Mouse (Mus musculus) ES-Bruce4 (cell line): ENCODE data around the gene Rhd. TPM values are rescaled to one million over a fixed set of nuclear protein-coding genes. Genes with fewer than 3 reads are reported as not detected.
A peak's percentile ranks its signal among the peaks of the same experiment; 100 is the strongest.

ENCODE experiments used
- H3K27ac ChIP-seq: 2 replicates; pipeline ENCODE4 v1.5.1; 2012; ENCODE audit warnings: low read length, inconsistent platforms; ENCODE audit not compliant: insufficient read depth
- H3K27me3 ChIP-seq: 2 replicates; pipeline ENCODE4 v1.6.1; 2012; ENCODE audit warnings: mild to moderate bottlenecking, low read length, inconsistent platforms; ENCODE audit not compliant: control insufficient read depth, poor library complexity, insufficient read depth, severe bottlenecking
- H3K36me3 ChIP-seq: 2 replicates; pipeline ENCODE4 v1.6.1; 2012; ENCODE audit warnings: inconsistent platforms, mild to moderate bottlenecking, low read length, moderate library complexity; ENCODE audit not compliant: control insufficient read depth, poor library complexity, insufficient read depth, severe bottlenecking
- H3K4me1 ChIP-seq: one replicate; pipeline ENCODE4 v1.8.1; 2011; ENCODE audit warnings: low read length; ENCODE audit not compliant: control insufficient read depth, insufficient read depth
- H3K4me3 ChIP-seq: 2 replicates; pipeline ENCODE4 v1.5.1; 2011; ENCODE audit warnings: low read depth, mild to moderate bottlenecking, low read length
- H3K9ac ChIP-seq: 2 replicates; pipeline ENCODE4 v1.6.1; 2012; ENCODE audit warnings: low read depth, mild to moderate bottlenecking, inconsistent platforms; ENCODE audit not compliant: poor library complexity, severe bottlenecking
- H3K9me3 ChIP-seq: replicated peaks from 2 replicates; pipeline ENCODE4 v1.6.1; 2012; ENCODE audit warnings: mild to moderate bottlenecking, low read length, inconsistent platforms; ENCODE audit not compliant: control insufficient read depth, poor library complexity, insufficient read depth, severe bottlenecking
- CTCF ChIP-seq: IDR thresholded peaks from one replicate; pipeline ENCODE4 v1.8.1; 2011; ENCODE audit warnings: low read depth, low read length
- EP300 ChIP-seq: IDR thresholded peaks from 2 replicates; pipeline ENCODE4 v1.6.1; 2011; ENCODE audit warnings: low read depth, low read length; ENCODE audit not compliant: insufficient read depth
- POLR2A ChIP-seq: IDR thresholded peaks from one replicate; pipeline ENCODE4 v1.8.1; 2011; ENCODE audit warnings: low read length; ENCODE audit not compliant: insufficient read depth
- polyA plus RNA-seq: library from polyadenylated mRNA; stranded (reverse); fragments of >200 nt; gene quantifications from 2 replicates; pipeline ENCODE4 v1.2.4, GENCODE M21; 2011; ENCODE audit warnings: low read depth; ENCODE audit not compliant: missing spikeins, insufficient read depth, insufficient read length

Rhd gene
- polyA plus RNA-seq, 1 experiment, result 4.2 TPM

DNA sequence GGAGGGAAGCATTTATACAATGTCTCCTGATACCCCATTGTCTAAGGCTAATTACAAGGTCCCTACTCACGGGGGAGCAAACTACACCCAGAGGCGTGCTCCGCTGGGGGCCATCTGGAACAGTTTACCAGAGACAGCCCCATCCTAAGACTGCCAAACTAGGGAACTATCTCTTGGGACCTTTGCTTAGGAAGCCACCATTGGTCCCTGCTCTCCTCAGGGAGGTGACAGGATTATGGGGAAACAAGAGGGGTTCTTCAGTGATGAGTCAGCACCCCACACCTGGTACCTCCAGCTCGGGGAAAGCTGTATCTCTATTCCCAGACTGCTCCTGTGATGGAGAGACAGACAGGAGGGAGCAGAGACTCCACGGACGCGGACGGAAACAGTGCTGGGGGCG lies 4.2 kb downstream of the Rhd start:
- H3K27me3 ChIP-seq, result no peaks in the 10 kb centered on the region
- peaks cover 18% of the 10 kb centered on the region for H3K4me1 ChIP-seq
- H3K27ac ChIP-seq, result peak overlapping the region; percentile 47; the same call in 1 of the 2 replicates
- no peak for TF ChIP-seq EP300
- no peak for TF ChIP-seq CTCF
- TF ChIP-seq POLR2A, result no peak
- H3K36me3 ChIP-seq, result no peaks in the 10 kb centered on the region
- H3K4me3 ChIP-seq, result peak overlapping the region; percentile 57
- no peaks in the 10 kb centered on the region for H3K9me3 ChIP-seq
- peak overlapping the region; percentile 19 for H3K9ac ChIP-seq

DNA sequence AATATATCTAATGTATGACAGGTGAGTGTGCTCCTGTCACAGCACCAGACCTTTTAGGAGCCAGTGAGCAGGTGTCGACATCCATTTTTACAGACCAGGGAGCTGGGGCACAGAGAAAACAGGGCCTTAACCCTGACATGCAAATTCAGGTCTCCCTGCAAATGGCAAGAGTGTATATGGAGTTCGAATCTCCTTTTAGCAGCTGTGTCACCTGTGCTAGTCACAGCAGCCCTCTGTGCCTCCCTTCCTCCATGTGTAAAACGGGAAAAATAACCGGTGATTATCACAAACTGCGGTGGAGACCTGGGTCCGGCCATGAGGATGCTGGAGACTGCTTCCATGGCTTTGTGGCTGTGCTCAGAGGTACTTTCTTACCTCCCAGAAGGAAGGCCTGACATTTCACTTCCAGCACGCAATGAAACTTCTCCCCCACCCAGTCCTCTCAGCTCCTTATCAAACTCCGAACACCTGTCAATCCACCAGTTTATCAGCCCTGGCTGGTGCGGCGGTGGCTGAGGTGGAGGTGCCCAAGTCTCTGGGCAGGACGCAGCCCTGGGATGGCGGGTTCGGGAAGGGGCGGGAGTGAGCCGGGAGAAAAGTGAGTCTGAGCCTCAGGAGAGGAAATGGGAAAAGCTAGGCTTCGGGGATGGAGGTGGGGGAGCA lies 4.9 kb downstream of the Rhd start:
- H3K9me3 ChIP-seq, result no peaks in the 10 kb centered on the region
- TF ChIP-seq EP300, result no peak
- no peak for TF ChIP-seq CTCF
- no peak for TF ChIP-seq POLR2A
- H3K9ac ChIP-seq, result peak overlapping the region; percentile 19
- peak overlapping the region; percentile 29; the same call in 1 of the 2 replicates for H3K27ac ChIP-seq
- H3K27me3 ChIP-seq, result no peaks in the 10 kb centered on the region
- H3K4me3 ChIP-seq, result peak overlapping the region; percentile 39
- peaks cover 19% of the 10 kb centered on the region for H3K4me1 ChIP-seq
- H3K36me3 ChIP-seq, result no peaks in the 10 kb centered on the region

DNA sequence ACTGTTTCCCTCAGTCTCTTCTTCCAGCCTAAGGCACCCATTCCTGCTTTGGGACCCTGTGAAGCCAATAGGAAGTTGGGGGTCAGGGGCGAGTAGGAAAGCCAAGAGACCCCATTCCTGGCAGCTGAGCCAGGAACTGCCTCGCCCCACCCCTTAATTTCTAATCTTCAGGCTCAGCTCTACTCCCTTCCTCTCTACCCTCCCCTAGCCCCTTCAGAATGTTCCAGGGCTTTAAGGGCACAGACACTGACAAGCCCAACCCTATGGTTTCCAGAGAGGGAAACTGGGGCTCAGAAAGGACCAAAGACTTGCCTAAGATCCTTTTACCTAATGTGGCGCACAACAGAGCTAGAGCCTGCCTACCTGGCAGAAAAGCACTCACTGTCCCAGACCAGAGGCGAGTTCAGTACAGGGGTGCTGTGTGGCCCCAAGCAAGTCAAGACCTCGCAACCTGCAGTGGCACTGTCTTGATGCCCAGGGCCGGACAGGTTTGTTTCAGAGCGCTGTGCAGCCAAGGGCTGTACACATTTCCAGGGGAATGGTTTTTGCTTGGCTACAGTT lies 5.6 kb downstream of the Rhd start:
- Histone ChIP-seq H3K9me3 (no peaks in the 10 kb centered on the region), H3K4me1 (peaks cover 22% of the 10 kb centered on the region), H3K9ac (peak overlapping the region; percentile 19), H3K27me3 (no peaks in the 10 kb centered on the region), H3K27ac (peak overlapping the region; percentile 42), H3K36me3 (no peaks in the 10 kb centered on the region), H3K4me3 (peak overlapping the region; percentile 39)
- no peak for TF ChIP-seq CTCF
- TF ChIP-seq POLR2A, result no peak
- no peak for TF ChIP-seq EP300

DNA sequence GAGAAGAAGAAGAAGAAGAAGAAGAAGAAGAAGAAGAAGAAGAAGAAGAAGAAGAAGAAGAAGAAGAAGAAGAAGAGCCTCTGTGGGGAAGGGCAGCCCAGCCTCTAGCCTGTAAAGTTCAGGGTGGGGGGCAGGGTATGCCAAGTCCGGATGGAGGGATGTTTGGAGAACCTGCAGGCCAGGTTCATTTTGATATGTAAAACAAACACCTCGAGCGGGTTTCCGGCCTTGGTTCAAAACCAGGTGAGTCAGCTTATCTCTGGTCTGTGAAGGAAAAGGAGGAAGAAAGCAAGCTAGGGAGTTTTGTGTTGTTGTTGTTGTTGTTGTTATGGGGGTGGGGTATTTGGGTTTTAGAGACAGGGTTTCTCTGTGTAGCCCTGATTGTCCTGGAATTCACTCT lies 7.1 kb downstream of the Rhd start:
- Histone ChIP-seq H3K9ac (no peak overlapping the region), H3K36me3 (no peaks in the 10 kb centered on the region), H3K4me1 (peaks cover 20% of the 10 kb centered on the region), H3K4me3 (no peak overlapping the region), H3K9me3 (no peaks in the 10 kb centered on the region), H3K27ac (peak overlapping the region; percentile 96), H3K27me3 (no peaks in the 10 kb centered on the region)
- no peak for TF ChIP-seq CTCF
- TF ChIP-seq EP300, result peak; percentile 91

DNA sequence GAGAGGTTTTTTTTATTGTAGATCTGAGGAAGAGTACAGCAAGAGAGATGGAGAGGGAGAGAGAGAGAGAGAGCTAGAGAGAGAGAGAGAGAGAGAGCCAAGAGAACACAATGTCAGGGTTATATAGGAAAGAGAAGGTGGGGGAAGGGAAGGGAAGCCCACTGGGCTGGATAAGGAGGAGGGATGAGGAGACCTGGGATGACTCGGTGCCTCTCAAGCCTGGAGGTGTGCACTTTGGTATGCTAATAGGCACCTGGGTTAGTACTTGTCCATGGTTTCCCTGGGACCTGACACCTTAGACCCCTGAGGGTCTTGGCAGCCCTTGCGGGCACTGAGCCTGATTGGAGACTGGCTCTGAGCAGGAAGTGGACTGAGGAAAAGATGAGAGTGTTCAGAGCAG lies 7.6 kb downstream of the Rhd start:
- H3K27ac ChIP-seq, result peak overlapping the region; percentile 96
- peaks cover 20% of the 10 kb centered on the region for H3K4me1 ChIP-seq
- no peaks in the 10 kb centered on the region for H3K9me3 ChIP-seq
- no peak overlapping the region for H3K4me3 ChIP-seq
- no peak overlapping the region for H3K9ac ChIP-seq
- H3K36me3 ChIP-seq, result no peaks in the 10 kb centered on the region
- H3K27me3 ChIP-seq, result no peaks in the 10 kb centered on the region
- peak; percentile 93 for TF ChIP-seq EP300
- no peak for TF ChIP-seq POLR2A

DNA sequence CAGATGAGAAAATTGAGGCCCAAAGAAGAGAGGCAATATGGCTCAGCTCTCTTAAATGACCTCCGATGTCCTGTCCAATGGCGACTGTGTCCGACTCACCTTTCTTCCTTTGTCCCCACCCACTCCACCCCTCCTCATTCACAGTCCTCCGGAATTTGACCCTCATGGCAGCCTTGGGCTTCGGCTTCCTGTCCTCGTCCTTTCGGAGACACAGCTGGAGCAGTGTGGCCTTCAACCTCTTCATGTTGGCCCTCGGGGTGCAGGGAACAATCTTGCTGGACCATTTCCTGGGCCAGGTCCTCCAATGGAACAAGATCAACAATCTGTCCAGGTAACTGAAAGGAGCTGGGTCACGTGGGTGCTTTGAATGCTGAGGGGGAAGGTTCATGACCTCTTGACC lies 11.8 kb downstream of the Rhd start:
- Histone ChIP-seq H3K4me1 (peaks cover 12% of the 10 kb centered on the region), H3K36me3 (no peaks in the 10 kb centered on the region), H3K27ac (peak overlapping the region; percentile 80), H3K9me3 (no peaks in the 10 kb centered on the region), H3K4me3 (peak overlapping the region; percentile 40), H3K9ac (peak overlapping the region; percentile 18; the same call in 1 of the 2 replicates), H3K27me3 (no peaks in the 10 kb centered on the region)
- TF ChIP-seq POLR2A (no peak), EP300 (peak; percentile 98)
